Mouse (Mus musculus): ENCODE measurements around the gene Dnah3. TPM values are rescaled to one million over a fixed set of nuclear protein-coding genes. Genes with fewer than 3 reads are reported as not detected.

Dnah3 gene
- total and polyA plus RNA-seq, 2 experiments from 2014 or later: 0.03 to 0.31 TPM

DNA sequence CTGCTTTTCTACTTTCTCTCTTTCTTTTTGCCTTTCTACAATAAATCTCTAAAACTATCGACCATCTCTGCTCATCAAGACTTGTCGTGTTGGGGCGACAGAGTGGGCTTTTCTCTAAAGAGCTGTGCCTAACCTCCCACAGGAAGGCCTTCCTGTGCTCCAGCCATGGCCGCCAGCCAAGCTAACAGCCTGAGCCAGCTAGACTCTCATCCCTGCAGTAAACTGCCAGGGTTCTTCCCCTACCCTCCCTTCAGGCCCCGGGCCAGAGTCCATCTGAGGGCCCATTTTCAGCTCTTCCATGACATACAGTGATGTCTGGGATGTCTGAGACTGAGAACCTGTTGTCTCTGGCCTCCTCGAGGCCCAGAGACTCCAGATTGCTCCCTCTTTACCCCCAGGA, 118.8 kb downstream of the Dnah3 start:
- Histone ChIP-seq H3K27ac (no peak overlapping the region), H3K4me1 (ENCODE audit: insufficient read depth, low read length) (no peaks in the 10 kb centered on the region), H3K4me3 (ENCODE audit: low read length) (no peak overlapping the region), H3K36me3 (ENCODE audit: insufficient read depth, low read length) (no peaks in the 10 kb centered on the region), H3K4me2 (ENCODE audit: low read depth, low read length) (no peak overlapping the region), H3K27me3 (ENCODE audit: insufficient read depth, low read length) (no peaks in the 10 kb centered on the region), H3K9ac (replicated peaks; ENCODE audit: low read length) (no peak overlapping the region), H3K9me3 (ENCODE audit: low read length) (no peaks in the 10 kb centered on the region)
- WGBS: 73% methylated on average over 6 of the region's 6 CpGs
- DNase-seq (ENCODE audit: low spot score): no peak
- no peak for TF ChIP-seq CTCF (IDR thresholded peaks at IDR 0.05; ENCODE audit: low read depth)
- ATAC-seq: no peak

DNA sequence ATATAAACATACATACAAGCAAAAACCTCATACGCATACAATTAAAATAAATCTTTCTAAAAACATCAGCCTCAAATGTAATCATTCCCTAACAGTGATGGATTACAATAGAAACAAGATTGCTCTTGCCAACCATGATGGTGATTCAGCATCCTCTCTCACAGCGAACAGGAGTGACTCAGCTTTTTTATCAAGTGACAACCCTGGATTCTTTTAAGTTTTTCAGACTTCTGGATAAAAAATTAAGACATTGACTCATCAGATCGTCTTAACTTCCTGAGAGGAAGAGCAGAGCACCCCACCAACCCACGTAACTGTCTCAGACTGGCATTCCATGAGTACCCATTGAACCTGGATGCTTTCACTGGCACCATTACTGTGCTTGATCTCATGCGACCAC, 120.9 kb downstream of the Dnah3 start:
- Histone ChIP-seq H3K4me2 (ENCODE audit: low read depth, low read length) (no peak overlapping the region), H3K27ac (no peak overlapping the region), H3K4me3 (ENCODE audit: low read length) (no peak overlapping the region), H3K9me3 (ENCODE audit: low read length) (no peaks in the 10 kb centered on the region), H3K4me1 (ENCODE audit: insufficient read depth, low read length) (no peaks in the 10 kb centered on the region), H3K27me3 (ENCODE audit: insufficient read depth, low read length) (no peaks in the 10 kb centered on the region), H3K9ac (replicated peaks; ENCODE audit: low read length) (no peak overlapping the region), H3K36me3 (ENCODE audit: insufficient read depth, low read length) (no peaks in the 10 kb centered on the region)
- ATAC-seq (no peak), DNase-seq (ENCODE audit: low spot score) (no peak)
- no peak for TF ChIP-seq CTCF (IDR thresholded peaks at IDR 0.05; ENCODE audit: low read depth)
- 84% methylated on average over 5 of the region's 5 CpGs for WGBS

DNA sequence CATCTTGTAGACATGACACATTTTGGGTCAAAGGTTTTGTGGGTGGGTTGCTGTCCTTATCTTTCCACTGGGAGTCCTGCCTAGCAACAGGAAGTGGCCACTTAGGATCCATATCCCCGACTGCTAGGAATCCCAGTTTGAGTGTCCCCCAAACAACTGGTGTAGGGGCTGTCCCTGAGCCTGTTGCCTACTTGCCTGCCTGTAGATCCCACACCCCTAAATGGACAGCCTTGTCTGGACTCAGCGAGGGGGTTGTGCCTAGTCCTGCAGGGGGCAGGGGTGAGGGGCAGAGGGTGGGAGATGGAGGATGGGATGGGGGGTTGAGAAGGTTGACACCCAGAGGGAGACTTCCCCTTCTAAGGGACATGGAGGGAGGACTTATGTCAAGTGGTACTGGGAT, 125.8 kb downstream of the Dnah3 start:
- no peak for TF ChIP-seq CTCF (IDR thresholded peaks at IDR 0.05; ENCODE audit: low read depth)
- Histone ChIP-seq H3K4me1 (ENCODE audit: insufficient read depth, low read length) (no peaks in the 10 kb centered on the region), H3K4me2 (ENCODE audit: low read depth, low read length) (no peak overlapping the region), H3K27me3 (ENCODE audit: insufficient read depth, low read length) (no peaks in the 10 kb centered on the region), H3K9ac (replicated peaks; ENCODE audit: low read length) (no peak overlapping the region), H3K4me3 (ENCODE audit: low read length) (no peak overlapping the region), H3K27ac (no peak overlapping the region), H3K9me3 (ENCODE audit: low read length) (no peaks in the 10 kb centered on the region), H3K36me3 (ENCODE audit: insufficient read depth, low read length) (no peaks in the 10 kb centered on the region)
- 89% methylated on average over 2 of the region's 2 CpGs for WGBS
- ATAC-seq: no peak
- no peak for DNase-seq (ENCODE audit: low spot score)

DNA sequence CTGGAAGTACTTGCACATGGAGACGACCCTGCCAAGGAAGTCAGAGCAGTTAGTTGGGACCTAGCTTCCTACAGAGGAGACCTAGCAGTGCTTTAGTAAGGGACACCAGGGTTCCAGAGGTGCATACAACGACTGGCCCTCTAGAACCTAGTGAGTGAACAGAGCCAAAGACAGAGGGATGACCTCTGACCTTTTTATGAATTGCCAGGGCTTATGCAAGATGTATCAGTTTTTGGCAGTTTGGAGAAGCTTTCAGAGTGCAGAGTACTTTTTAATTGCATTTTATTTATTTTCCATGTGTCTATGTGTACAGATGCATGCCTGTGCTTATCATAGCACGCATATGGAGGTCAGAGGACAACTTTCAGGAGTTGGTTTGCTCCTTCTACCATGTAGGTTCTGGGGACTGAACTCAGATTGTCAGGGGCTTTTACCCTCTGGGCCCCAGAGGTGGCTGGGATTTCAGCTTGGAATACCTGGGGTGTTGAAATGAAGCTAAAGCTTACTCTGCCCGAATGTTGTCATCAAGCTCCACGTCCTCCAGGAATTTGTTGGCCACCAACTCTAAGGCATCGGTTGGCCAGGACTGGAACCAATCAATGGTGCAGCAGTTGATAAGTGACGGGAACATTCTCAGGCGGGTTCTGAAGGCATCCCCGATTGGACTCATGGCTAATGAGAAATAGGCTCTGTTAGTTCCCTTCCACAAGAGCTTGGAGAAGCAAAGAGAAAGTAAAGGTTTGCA, 129.3 kb downstream of the Dnah3 start:
- ATAC-seq: no peak
- WGBS: 88% methylated on average over 9 of the region's 9 CpGs
- no peak overlapping the region for H3K27ac ChIP-seq
- no peak overlapping the region for H3K4me2 ChIP-seq (ENCODE audit: low read depth, low read length)
- no peaks in the 10 kb centered on the region for H3K27me3 ChIP-seq (ENCODE audit: insufficient read depth, low read length)
- no peaks in the 10 kb centered on the region for H3K4me1 ChIP-seq (ENCODE audit: insufficient read depth, low read length)
- no peak overlapping the region for H3K9ac ChIP-seq (replicated peaks; ENCODE audit: low read length)
- no peak for TF ChIP-seq CTCF (IDR thresholded peaks at IDR 0.05; ENCODE audit: low read depth)
- no peak for DNase-seq (ENCODE audit: low spot score)
- H3K36me3 ChIP-seq (ENCODE audit: insufficient read depth, low read length): no peaks in the 10 kb centered on the region
- H3K4me3 ChIP-seq (ENCODE audit: low read length): no peak overlapping the region
- H3K9me3 ChIP-seq (ENCODE audit: low read length): no peaks in the 10 kb centered on the region

DNA sequence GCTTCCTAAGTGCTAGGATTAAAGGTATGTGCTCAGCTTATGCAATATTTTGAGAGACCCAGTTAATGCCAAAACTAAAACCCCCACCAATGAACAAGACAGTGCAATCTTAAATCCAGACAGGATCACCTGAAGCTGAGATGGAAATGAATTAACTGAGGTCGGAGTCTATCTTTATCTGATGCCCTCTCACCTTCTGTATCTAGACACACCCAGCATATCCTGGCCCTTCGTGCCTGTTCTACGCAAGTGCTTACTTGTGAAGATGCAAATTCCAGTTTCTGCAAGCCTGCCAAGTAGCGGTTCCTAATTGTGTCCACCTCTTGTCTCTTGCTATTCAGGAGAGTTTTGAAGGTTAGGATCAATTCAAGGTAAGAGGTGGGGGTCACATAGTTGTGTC, 129.9 kb downstream of the Dnah3 start:
- Histone ChIP-seq H3K27me3 (ENCODE audit: insufficient read depth, low read length) (no peaks in the 10 kb centered on the region), H3K4me3 (ENCODE audit: low read length) (no peak overlapping the region), H3K4me1 (ENCODE audit: insufficient read depth, low read length) (no peaks in the 10 kb centered on the region), H3K4me2 (ENCODE audit: low read depth, low read length) (no peak overlapping the region), H3K9me3 (ENCODE audit: low read length) (no peaks in the 10 kb centered on the region), H3K36me3 (ENCODE audit: insufficient read depth, low read length) (no peaks in the 10 kb centered on the region), H3K27ac (no peak overlapping the region), H3K9ac (replicated peaks; ENCODE audit: low read length) (no peak overlapping the region)
- TF ChIP-seq CTCF (IDR thresholded peaks at IDR 0.05; ENCODE audit: low read depth): no peak
- no peak for DNase-seq (ENCODE audit: low spot score)
- ATAC-seq: no peak
- 93% methylated on average over 4 of the region's 4 CpGs for WGBS

DNA sequence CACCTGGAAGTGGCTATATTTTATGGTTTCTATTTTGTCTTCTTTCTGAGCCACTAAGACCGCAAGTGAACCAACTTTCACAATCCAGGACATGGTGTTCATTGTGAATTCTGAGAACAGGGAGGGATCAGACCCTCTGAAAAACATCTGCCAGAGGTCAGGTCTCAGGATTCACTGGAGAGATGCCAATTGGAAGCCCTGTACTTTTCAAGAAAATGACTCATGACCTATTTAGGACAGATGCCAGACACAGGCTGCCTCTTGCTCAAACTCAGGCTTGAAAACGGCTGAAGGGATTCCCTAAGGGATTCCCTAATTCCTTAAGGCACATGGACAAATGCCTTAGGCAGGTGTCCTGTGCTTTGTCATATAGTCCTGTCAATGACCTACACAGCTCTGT, 134.0 kb downstream of the Dnah3 start:
- no peaks in the 10 kb centered on the region for H3K9me3 ChIP-seq (ENCODE audit: low read length)
- no peak overlapping the region for H3K27ac ChIP-seq
- H3K4me3 ChIP-seq (ENCODE audit: low read length): no peak overlapping the region
- no peaks in the 10 kb centered on the region for H3K4me1 ChIP-seq (ENCODE audit: insufficient read depth, low read length)
- no peak for TF ChIP-seq CTCF (IDR thresholded peaks at IDR 0.05; ENCODE audit: low read depth)
- H3K9ac ChIP-seq (replicated peaks; ENCODE audit: low read length): no peak overlapping the region
- no peaks in the 10 kb centered on the region for H3K27me3 ChIP-seq (ENCODE audit: insufficient read depth, low read length)
- H3K36me3 ChIP-seq (ENCODE audit: insufficient read depth, low read length): no peaks in the 10 kb centered on the region
- H3K4me2 ChIP-seq (ENCODE audit: low read depth, low read length): no peak overlapping the region
- DNase-seq (ENCODE audit: low spot score): peak; percentile 12
- ATAC-seq: no peak
- 58% methylated on average over 2 of the region's 2 CpGs for WGBS

DNA sequence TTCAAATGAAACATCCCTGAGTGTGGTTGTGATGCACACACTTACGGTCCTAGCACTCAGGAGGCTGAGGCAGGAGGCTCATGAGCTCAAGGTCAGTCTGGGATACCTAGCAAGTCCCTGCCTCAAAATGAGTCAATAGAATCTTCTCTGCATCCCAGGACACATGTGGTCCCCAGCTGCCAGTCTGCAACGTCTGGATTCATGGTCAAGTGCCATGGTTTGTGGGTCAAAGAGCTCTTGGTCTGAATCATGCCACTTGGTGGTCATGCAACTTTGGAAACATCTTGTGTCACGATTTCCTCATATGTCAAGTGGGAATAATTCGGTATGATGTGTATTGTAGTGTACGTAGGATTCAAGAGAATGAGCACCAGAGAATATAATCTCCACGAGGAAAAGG, 134.5 kb downstream of the Dnah3 start:
- H3K9ac ChIP-seq (replicated peaks; ENCODE audit: low read length): no peak overlapping the region
- WGBS: 85% methylated on average over 6 of the region's 6 CpGs
- TF ChIP-seq CTCF (IDR thresholded peaks at IDR 0.05; ENCODE audit: low read depth): no peak
- H3K27me3 ChIP-seq (ENCODE audit: insufficient read depth, low read length): no peaks in the 10 kb centered on the region
- H3K4me2 ChIP-seq (ENCODE audit: low read depth, low read length): no peak overlapping the region
- no peaks in the 10 kb centered on the region for H3K9me3 ChIP-seq (ENCODE audit: low read length)
- DNase-seq (ENCODE audit: low spot score): no peak
- no peak overlapping the region for H3K4me3 ChIP-seq (ENCODE audit: low read length)
- no peak overlapping the region for H3K27ac ChIP-seq
- H3K4me1 ChIP-seq (ENCODE audit: insufficient read depth, low read length): no peaks in the 10 kb centered on the region
- ATAC-seq: no peak
- H3K36me3 ChIP-seq (ENCODE audit: insufficient read depth, low read length): no peaks in the 10 kb centered on the region
